Mouse (Mus musculus) neural tube, embryonic 13.5 days (tissue): ENCODE results near the gene Smim15. TPM values are rescaled to one million over a fixed set of nuclear protein-coding genes. Genes with fewer than 3 reads are reported as not detected.

Experiments
- ATAC-seq: fragments of 200-750 bp; cut with Nextera tagmentation; 2 replicates; pipeline ENCODE4 v1.8.0; 2017; ENCODE audit warnings: low read depth, mild to moderate bottlenecking, moderate TSS enrichment, moderate library complexity
- H3K27ac ChIP-seq: fragments of 300-500 bp; sonication (generic); replicated peaks from 2 replicates; pipeline ENCODE4 v1.5.1; 2015; ENCODE audit warnings: moderate library complexity, mild to moderate bottlenecking, inconsistent platforms
- H3K27me3 ChIP-seq: fragments of 300-500 bp; sonication (generic); 2 replicates; pipeline ENCODE4 v1.6.1; 2015; ENCODE audit warnings: mild to moderate bottlenecking, inconsistent platforms
- H3K36me3 ChIP-seq: fragments of 300-500 bp; sonication (generic); 2 replicates; pipeline ENCODE4 v1.6.1; 2015; ENCODE audit warnings: mild to moderate bottlenecking, inconsistent platforms
- H3K4me1 ChIP-seq: fragments of 300-500 bp; sonication (generic); replicated peaks from 2 replicates; pipeline ENCODE4 v1.6.1; 2015; ENCODE audit warnings: inconsistent platforms
- H3K4me2 ChIP-seq: fragments of 300-500 bp; sonication (generic); 2 replicates; pipeline ENCODE4 v1.6.1; 2015; ENCODE audit warnings: inconsistent platforms, mild to moderate bottlenecking, moderate library complexity
- H3K4me3 ChIP-seq: fragments of 300-500 bp; sonication (generic); 2 replicates; pipeline ENCODE4 v1.5.1; 2015; ENCODE audit warnings: mild to moderate bottlenecking, inconsistent platforms
- H3K9ac ChIP-seq: fragments of 300-500 bp; sonication (generic); 2 replicates; pipeline ENCODE4 v1.6.1; 2015; ENCODE audit warnings: moderate library complexity, mild to moderate bottlenecking, inconsistent platforms
- H3K9me3 ChIP-seq: fragments of 300-500 bp; sonication (generic); 2 replicates; pipeline ENCODE4 v1.6.1; 2016; ENCODE audit warnings: inconsistent platforms
- WGBS: fragments of 180-500 bp; shearing (Covaris S2); methylation state at CpG from one replicate; pipeline ENCODE4 v1.1.7; 2015; 5-methylcytosine and 5-hydroxymethylcytosine counted together
- polyA plus RNA-seq: library from polyadenylated mRNA; unstranded; fragments of >200 nt; fragmentation: Nextera tagmentation; extraction: Ambion mirVana; gene quantifications from 2 replicates; pipeline ENCODE4 v1.2.1, GENCODE M21; 2015

Gene Smim15
- polyA plus RNA-seq, 1 experiment from 2014 or later, result 40.8 TPM

- Histone ChIP-seq H3K4me2 (no peak overlapping the region), H3K9ac (no peak overlapping the region), H3K4me3 (no peak overlapping the region), H3K27me3 (no peaks in the 10 kb centered on the region), H3K4me1 (peaks cover 17% of the 10 kb centered on the region), H3K36me3 (no peaks in the 10 kb centered on the region), H3K9me3 (no peaks in the 10 kb centered on the region), H3K27ac (no peak overlapping the region)
- 89% methylated on average over 2 of the region's 2 CpGs for WGBS
- no peak for ATAC-seq
Observed at GRCm38 (mm10) chr13:108066021-108066420, 21.8 kb downstream of the Smim15 start.

GRCm38 (mm10) chr13:108069151-108069550 lies 24.9 kb downstream of the Smim15 start:
- peaks cover 3% of the 10 kb centered on the region; the same call in 1 of the 2 replicates for H3K4me1 ChIP-seq
- no peak overlapping the region for H3K27ac ChIP-seq
- H3K4me3 ChIP-seq, result no peak overlapping the region
- WGBS, result 81% methylated on average over 4 of the region's 4 CpGs
- no peaks in the 10 kb centered on the region for H3K9me3 ChIP-seq
- no peaks in the 10 kb centered on the region for H3K36me3 ChIP-seq
- H3K9ac ChIP-seq, result no peak overlapping the region
- H3K4me2 ChIP-seq, result no peak overlapping the region
- no peaks in the 10 kb centered on the region for H3K27me3 ChIP-seq
- no peak for ATAC-seq

- Histone ChIP-seq H3K4me1 (no peaks in the 10 kb centered on the region), H3K27ac (no peak overlapping the region), H3K9me3 (no peaks in the 10 kb centered on the region), H3K27me3 (no peaks in the 10 kb centered on the region), H3K4me3 (no peak overlapping the region), H3K4me2 (no peak overlapping the region), H3K9ac (no peak overlapping the region), H3K36me3 (no peaks in the 10 kb centered on the region)
- WGBS, result 95% methylated on average over 10 of the region's 10 CpGs
- no peak for ATAC-seq
Observed at GRCm38 (mm10) chr13:108070171-108070570, 25.9 kb downstream of the Smim15 start.

- Histone ChIP-seq H3K9me3 (no peaks in the 10 kb centered on the region), H3K4me2 (no peak overlapping the region), H3K4me1 (no peaks in the 10 kb centered on the region), H3K27ac (no peak overlapping the region), H3K27me3 (no peaks in the 10 kb centered on the region), H3K9ac (no peak overlapping the region), H3K4me3 (no peak overlapping the region), H3K36me3 (no peaks in the 10 kb centered on the region)
- ATAC-seq, result no peak
- WGBS, result 81% methylated on average over 6 of the region's 6 CpGs
Observed at GRCm38 (mm10) chr13:108077476-108077875, 33.2 kb downstream of the Smim15 start.

- Histone ChIP-seq H3K36me3 (no peaks in the 10 kb centered on the region), H3K9me3 (no peaks in the 10 kb centered on the region), H3K27me3 (no peaks in the 10 kb centered on the region), H3K4me1 (no peaks in the 10 kb centered on the region), H3K27ac (no peak overlapping the region), H3K9ac (no peak overlapping the region), H3K4me3 (no peak overlapping the region), H3K4me2 (no peak overlapping the region)
- 90% methylated on average over 4 of the region's 4 CpGs for WGBS
- no peak for ATAC-seq
Observed at GRCm38 (mm10) chr13:108077901-108078300, 33.7 kb downstream of the Smim15 start.

GRCm38 (mm10) chr13:108084086-108084485 lies 39.8 kb downstream of the Smim15 start:
- Histone ChIP-seq H3K4me3 (no peak overlapping the region), H3K4me2 (no peak overlapping the region)
- no peak for ATAC-seq

GRCm38 (mm10) chr13:108086036-108086435 lies 41.8 kb downstream of the Smim15 start:
- Histone ChIP-seq H3K27ac (no peak overlapping the region), H3K36me3 (no peaks in the 10 kb centered on the region), H3K4me3 (no peak overlapping the region), H3K9me3 (no peaks in the 10 kb centered on the region), H3K9ac (no peak overlapping the region), H3K4me2 (no peak overlapping the region), H3K4me1 (no peaks in the 10 kb centered on the region), H3K27me3 (no peaks in the 10 kb centered on the region)
- ATAC-seq, result no peak
- 90% methylated on average over 5 of the region's 5 CpGs for WGBS

More at GRCm38 (mm10) chr13:108084086-108084485, 39.8 kb downstream of the Smim15 start:
- Histone ChIP-seq H3K4me1 (no peaks in the 10 kb centered on the region), H3K27ac (no peak overlapping the region), H3K9me3 (no peaks in the 10 kb centered on the region), H3K27me3 (no peaks in the 10 kb centered on the region), H3K9ac (no peak overlapping the region), H3K36me3 (no peaks in the 10 kb centered on the region)
- WGBS, result 90% methylated on average over 4 of the region's 4 CpGs

- ATAC-seq, result no peak
- WGBS, result 75% methylated on average over 4 of the region's 4 CpGs
- Histone ChIP-seq H3K27me3 (no peaks in the 10 kb centered on the region), H3K36me3 (no peaks in the 10 kb centered on the region), H3K27ac (no peak overlapping the region), H3K4me1 (no peaks in the 10 kb centered on the region), H3K4me2 (no peak overlapping the region), H3K4me3 (no peak overlapping the region), H3K9ac (no peak overlapping the region), H3K9me3 (no peaks in the 10 kb centered on the region)
Observed at GRCm38 (mm10) chr13:108086724-108087123, 42.5 kb downstream of the Smim15 start.

GRCm38 (mm10) chr13:108092290-108092689 lies 48.0 kb downstream of the Smim15 start:
- H3K27ac ChIP-seq, result no peak overlapping the region
- 86% methylated on average over 7 of the region's 7 CpGs for WGBS
- no peaks in the 10 kb centered on the region for H3K4me1 ChIP-seq
- H3K4me2 ChIP-seq, result no peak overlapping the region
- H3K27me3 ChIP-seq, result no peaks in the 10 kb centered on the region
- no peaks in the 10 kb centered on the region for H3K9me3 ChIP-seq
- no peak for ATAC-seq
- H3K9ac ChIP-seq, result no peak overlapping the region
- no peak overlapping the region for H3K4me3 ChIP-seq
- H3K36me3 ChIP-seq, result no peaks in the 10 kb centered on the region

GRCm38 (mm10) chr13:108094681-108095080 lies 50.4 kb downstream of the Smim15 start:
- Histone ChIP-seq H3K4me3 (no peak overlapping the region), H3K4me2 (no peak overlapping the region), H3K27me3 (no peaks in the 10 kb centered on the region), H3K36me3 (no peaks in the 10 kb centered on the region), H3K9ac (no peak overlapping the region), H3K9me3 (no peaks in the 10 kb centered on the region), H3K27ac (no peak overlapping the region), H3K4me1 (no peaks in the 10 kb centered on the region)
- 90% methylated on average over 5 of the region's 5 CpGs for WGBS
- no peak for ATAC-seq

- Histone ChIP-seq H3K9me3 (no peaks in the 10 kb centered on the region), H3K4me3 (no peak overlapping the region), H3K4me1 (no peaks in the 10 kb centered on the region), H3K9ac (no peak overlapping the region), H3K27me3 (no peaks in the 10 kb centered on the region), H3K27ac (no peak overlapping the region), H3K36me3 (no peaks in the 10 kb centered on the region), H3K4me2 (no peak overlapping the region)
- no peak for ATAC-seq
- WGBS, result 90% methylated on average over 7 of the region's 7 CpGs
Observed at GRCm38 (mm10) chr13:108095617-108096016, 51.4 kb downstream of the Smim15 start.

GRCm38 (mm10) chr13:108096446-108096845 lies 52.2 kb downstream of the Smim15 start:
- ATAC-seq, result no peak
- WGBS, result 85% methylated on average over 7 of the region's 7 CpGs
- Histone ChIP-seq H3K9ac (no peak overlapping the region), H3K36me3 (no peaks in the 10 kb centered on the region), H3K27ac (no peak overlapping the region), H3K9me3 (no peaks in the 10 kb centered on the region), H3K4me3 (no peak overlapping the region), H3K4me2 (no peak overlapping the region), H3K4me1 (no peaks in the 10 kb centered on the region), H3K27me3 (no peaks in the 10 kb centered on the region)
